Mouse (Mus musculus): Measurements from ENCODE around the gene Tob1. TPM values are rescaled to one million over a fixed set of nuclear protein-coding genes. Genes with fewer than 3 reads are reported as not detected.

Gene Tob1
- polyA plus RNA-seq, 1 experiment from 2014 or later = 45.5 TPM

DNA sequence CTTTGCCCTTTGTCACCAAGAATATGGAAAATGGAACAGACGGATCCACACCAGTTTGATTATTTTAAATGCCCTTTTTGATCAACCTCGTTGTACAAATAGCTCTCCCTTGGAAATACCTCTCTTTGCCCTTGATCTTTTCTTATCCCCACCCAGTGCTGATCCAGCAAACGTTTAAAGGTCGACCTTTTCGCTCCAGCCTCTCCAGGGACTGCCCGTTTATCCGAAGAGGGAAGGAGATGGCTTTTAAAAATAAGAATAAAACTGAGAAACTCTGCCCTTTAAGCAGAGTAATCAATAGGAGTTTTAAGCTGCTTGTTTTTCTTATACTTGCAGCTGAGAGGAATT, 1.2 kb downstream of the Tob1 start:
- peak overlapping the region; percentile 87 for H3K4me3 ChIP-seq

DNA sequence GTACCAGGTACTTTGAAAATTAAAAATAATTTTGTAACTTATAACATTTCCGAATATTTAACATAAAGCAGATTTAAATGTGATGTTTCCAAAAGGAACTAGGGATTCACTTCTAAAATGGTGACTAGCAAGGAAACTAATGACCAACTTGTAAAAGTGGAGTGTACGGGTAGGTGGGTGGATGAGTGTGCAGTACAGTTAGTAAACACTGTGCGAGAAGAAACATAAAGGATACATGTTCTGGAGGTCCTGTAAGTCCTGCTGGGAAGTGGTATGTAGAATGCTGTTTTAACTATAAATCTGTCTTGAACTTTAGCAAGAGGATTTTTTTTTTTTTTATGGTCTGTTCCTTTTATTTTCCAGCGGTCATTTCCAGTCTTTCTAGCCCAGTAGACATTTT, 1.7 kb downstream of the Tob1 start:
- H3K9ac ChIP-seq = peak overlapping the region; percentile 38; the same call in 1 of the 2 replicates
- peaks cover 14% of the 10 kb centered on the region for H3K36me3 ChIP-seq
- H3K4me3 ChIP-seq = peak overlapping the region; percentile 87
- 60% methylated on average over 4 of the region's 4 CpGs for WGBS
- H3K4me1 ChIP-seq (replicated peaks) = peaks cover 21% of the 10 kb centered on the region
- no peak for ATAC-seq (replicated peaks; ENCODE audit: insufficient number of reproducible peaks, insufficient read depth, low FRiP score, low read depth)
- peak overlapping the region; percentile 68 for H3K4me2 ChIP-seq
- H3K27ac ChIP-seq = no peak overlapping the region
- no peaks in the 10 kb centered on the region for H3K27me3 ChIP-seq
- no peaks in the 10 kb centered on the region for H3K9me3 ChIP-seq (replicated peaks)

More for the DNA sequence above, 1.2 kb downstream of the Tob1 start:
- Histone ChIP-seq H3K9ac (peak overlapping the region; percentile 93), H3K4me1 (replicated peaks) (peaks cover 21% of the 10 kb centered on the region), H3K9me3 (replicated peaks) (no peaks in the 10 kb centered on the region), H3K27ac (peak overlapping the region; percentile 96), H3K27me3 (no peaks in the 10 kb centered on the region), H3K4me2 (peak overlapping the region; percentile 68), H3K36me3 (peaks cover 14% of the 10 kb centered on the region)
- 3% methylated on average over 7 of the region's 7 CpGs for WGBS
- ATAC-seq (replicated peaks; ENCODE audit: insufficient number of reproducible peaks, insufficient read depth, low FRiP score, low read depth) = no peak

DNA sequence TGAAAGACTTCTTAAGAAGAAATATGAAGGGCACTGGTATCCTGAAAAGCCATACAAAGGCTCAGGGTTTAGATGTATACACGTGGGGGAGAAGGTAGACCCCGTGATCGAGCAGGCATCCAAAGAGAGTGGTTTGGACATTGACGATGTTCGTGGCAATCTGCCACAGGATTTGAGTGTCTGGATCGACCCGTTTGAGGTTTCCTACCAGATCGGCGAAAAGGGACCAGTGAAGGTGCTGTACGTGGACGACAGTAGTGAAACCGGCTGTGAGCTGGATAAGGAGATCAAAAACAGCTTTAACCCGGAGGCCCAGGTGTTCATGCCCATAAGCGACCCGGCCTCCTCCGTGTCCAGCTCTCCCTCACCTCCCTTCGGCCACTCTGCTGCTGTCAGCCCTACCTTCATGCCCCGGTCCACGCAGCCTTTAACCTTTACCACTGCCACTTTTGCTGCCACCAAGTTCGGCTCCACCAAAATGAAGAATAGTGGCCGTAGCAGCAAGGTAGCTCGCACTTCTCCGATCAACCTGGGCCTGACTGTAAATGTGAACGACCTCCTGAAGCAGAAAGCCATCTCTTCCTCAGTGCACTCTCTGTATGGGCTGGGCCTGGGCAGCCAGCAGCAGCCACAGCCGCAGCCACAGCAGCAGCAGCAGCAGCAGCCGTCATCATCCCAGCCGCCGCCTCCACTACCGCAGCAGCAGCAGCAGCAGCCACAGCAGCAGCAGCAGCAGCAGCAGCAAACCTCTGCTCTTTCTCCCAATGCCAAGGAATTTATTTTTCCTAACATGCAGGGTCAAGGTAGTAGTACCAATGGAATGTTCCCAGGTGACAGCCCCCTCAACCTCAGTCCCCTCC, 2.7 kb downstream of the Tob1 start:
- peak overlapping the region; percentile 87 for H3K4me3 ChIP-seq
- peak overlapping the region; percentile 68 for H3K4me2 ChIP-seq
- peaks cover 14% of the 10 kb centered on the region for H3K36me3 ChIP-seq
- H3K27me3 ChIP-seq = no peaks in the 10 kb centered on the region
- H3K9me3 ChIP-seq (replicated peaks) = no peaks in the 10 kb centered on the region
- peaks cover 21% of the 10 kb centered on the region for H3K4me1 ChIP-seq (replicated peaks)
- 81% methylated on average over 29 of the region's 29 CpGs for WGBS
- H3K27ac ChIP-seq = no peak overlapping the region
- H3K9ac ChIP-seq = 0 out of 2 replicates have a peak overlapping the region, but pooled peaks have one; percentile 12
- no peak for ATAC-seq (replicated peaks; ENCODE audit: insufficient number of reproducible peaks, insufficient read depth, low FRiP score, low read depth)

DNA sequence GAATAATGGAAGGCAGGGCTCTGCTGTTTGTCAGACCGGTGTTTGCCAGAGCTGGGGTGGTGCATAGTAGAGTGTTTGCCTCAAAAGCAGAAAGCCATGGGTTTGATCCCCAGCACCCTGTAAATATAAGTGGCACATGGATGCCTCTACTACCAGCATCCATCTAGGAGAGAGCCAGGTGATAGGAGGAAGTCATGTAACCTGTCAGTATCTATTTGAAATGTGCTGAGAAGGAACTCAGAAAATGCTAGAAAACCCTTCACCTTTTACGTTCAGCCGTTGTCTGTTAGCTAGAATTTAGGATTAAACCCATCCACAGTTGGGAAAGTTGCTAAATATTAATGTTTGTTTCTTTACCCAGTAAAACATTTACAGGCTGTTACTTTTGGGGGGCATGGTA, 4.3 kb downstream of the Tob1 start:
- Histone ChIP-seq H3K9ac (no peak overlapping the region), H3K9me3 (replicated peaks) (no peaks in the 10 kb centered on the region), H3K36me3 (peaks cover 14% of the 10 kb centered on the region), H3K4me3 (no peak overlapping the region), H3K27me3 (no peaks in the 10 kb centered on the region), H3K4me1 (replicated peaks) (peaks cover 21% of the 10 kb centered on the region), H3K27ac (no peak overlapping the region), H3K4me2 (no peak overlapping the region)
- WGBS = 86% methylated on average over 3 of the region's 3 CpGs
- no peak for ATAC-seq (replicated peaks; ENCODE audit: insufficient number of reproducible peaks, insufficient read depth, low FRiP score, low read depth)

DNA sequence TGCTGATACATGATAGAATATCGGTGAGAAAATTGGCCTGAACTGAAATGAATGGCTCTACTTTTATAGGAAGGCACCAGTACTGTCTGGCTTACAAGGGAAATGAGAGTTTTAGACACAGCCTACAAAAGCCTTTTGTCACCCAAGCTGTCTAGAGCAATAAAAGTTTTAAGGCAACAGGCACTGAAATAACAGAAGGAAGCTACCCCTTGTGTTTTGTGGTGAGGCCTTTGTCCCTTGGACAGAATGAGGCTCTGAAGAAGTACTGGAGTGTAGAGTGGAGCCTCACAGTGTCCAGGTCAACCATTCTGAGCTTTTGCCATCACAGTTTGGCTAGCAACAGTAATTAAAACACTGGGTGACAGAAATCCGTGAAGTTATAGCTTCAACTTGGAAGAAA, 5.0 kb downstream of the Tob1 start:
- Histone ChIP-seq H3K27me3 (no peaks in the 10 kb centered on the region), H3K9me3 (replicated peaks) (no peaks in the 10 kb centered on the region), H3K27ac (peak overlapping the region; percentile 3; the same call in 1 of the 2 replicates), H3K36me3 (peaks cover 14% of the 10 kb centered on the region), H3K4me2 (no peak overlapping the region), H3K9ac (no peak overlapping the region), H3K4me1 (replicated peaks) (peaks cover 21% of the 10 kb centered on the region), H3K4me3 (no peak overlapping the region)
- no peak for ATAC-seq (replicated peaks; ENCODE audit: insufficient number of reproducible peaks, insufficient read depth, low FRiP score, low read depth)
- 46% methylated on average over 2 of the region's 2 CpGs for WGBS

DNA sequence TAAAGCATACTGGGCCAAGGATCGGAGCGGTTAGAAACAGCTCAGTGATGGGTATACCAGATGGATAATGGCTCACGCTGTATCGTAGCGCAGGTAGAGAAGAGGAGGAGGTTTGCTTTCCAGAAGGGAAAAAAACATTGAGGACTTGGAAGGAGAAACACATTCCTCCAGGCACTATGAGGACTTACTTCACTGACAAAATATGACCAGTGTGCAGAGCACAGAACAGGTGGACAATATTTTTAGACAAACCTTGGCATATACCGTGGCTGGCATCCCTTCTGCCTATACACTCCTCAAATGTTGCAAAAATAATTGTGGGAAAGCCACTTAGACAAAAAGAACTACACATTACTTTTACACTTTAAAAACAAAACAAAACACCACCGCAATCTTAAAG, 10.0 kb downstream of the Tob1 start:
- H3K9ac ChIP-seq = no peak overlapping the region
- WGBS = 89% methylated on average over 7 of the region's 7 CpGs
- no peaks in the 10 kb centered on the region for H3K27me3 ChIP-seq
- ATAC-seq (replicated peaks; ENCODE audit: insufficient number of reproducible peaks, insufficient read depth, low FRiP score, low read depth) = no peak
- no peak overlapping the region for H3K27ac ChIP-seq
- no peaks in the 10 kb centered on the region for H3K9me3 ChIP-seq (replicated peaks)
- no peaks in the 10 kb centered on the region for H3K36me3 ChIP-seq
- peaks cover 10% of the 10 kb centered on the region; the same call in 1 of the 2 replicates for H3K4me1 ChIP-seq (replicated peaks)
- H3K4me2 ChIP-seq = no peak overlapping the region
- H3K4me3 ChIP-seq = no peak overlapping the region

DNA sequence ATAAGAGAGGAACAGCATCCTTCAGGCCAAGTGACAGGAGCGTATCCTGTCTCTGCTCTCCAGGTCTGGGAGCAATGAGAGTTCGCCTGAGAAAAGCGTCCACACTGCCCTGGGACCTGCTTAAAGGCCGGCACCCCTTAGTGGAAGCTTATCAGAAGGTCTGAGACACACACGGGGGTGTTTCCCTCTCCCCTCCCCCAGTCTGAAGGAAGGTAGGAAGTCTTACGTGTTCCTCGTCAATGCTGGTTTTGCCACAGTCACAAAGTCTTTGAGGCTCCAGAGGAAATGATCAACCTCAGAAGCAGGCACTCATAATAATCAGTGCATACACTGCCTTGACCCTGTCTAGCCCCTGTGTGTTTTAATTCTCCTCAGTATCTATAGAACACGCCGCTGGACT, 12.3 kb downstream of the Tob1 start:
- Histone ChIP-seq H3K27me3 (no peaks in the 10 kb centered on the region), H3K36me3 (no peaks in the 10 kb centered on the region), H3K9me3 (replicated peaks) (no peaks in the 10 kb centered on the region), H3K4me2 (no peak overlapping the region), H3K4me3 (no peak overlapping the region), H3K4me1 (replicated peaks) (peaks cover 13% of the 10 kb centered on the region), H3K27ac (no peak overlapping the region), H3K9ac (no peak overlapping the region)
- ATAC-seq (replicated peaks; ENCODE audit: insufficient number of reproducible peaks, insufficient read depth, low FRiP score, low read depth) = no peak
- WGBS = 67% methylated on average over 9 of the region's 9 CpGs

DNA sequence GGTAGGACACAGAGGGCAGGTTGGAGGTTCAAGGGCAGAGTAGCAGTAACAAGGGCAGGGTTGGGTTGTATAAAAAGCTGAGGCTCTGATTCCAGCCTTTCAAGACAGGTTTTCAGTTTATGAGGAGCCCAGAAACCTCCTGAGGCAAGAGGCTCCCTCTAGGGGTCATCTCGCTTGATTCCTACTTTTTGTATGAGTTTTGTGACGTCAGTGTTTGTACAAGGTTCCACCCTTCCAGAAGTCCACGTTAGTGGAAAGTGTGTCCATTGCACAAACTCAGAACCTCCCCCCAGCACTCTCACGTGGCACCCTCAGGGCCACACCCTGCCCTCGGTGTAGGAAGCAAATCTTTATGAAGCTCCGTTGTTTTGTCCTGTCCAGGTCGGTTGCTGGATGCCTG, 14.7 kb downstream of the Tob1 start:
- H3K36me3 ChIP-seq = no peaks in the 10 kb centered on the region
- H3K27ac ChIP-seq = peak overlapping the region; percentile 35; the same call in 1 of the 2 replicates
- no peaks in the 10 kb centered on the region for H3K9me3 ChIP-seq (replicated peaks)
- 15% methylated on average over 7 of the region's 7 CpGs for WGBS
- peak; percentile 44; the same call in 1 of the 2 replicates for ATAC-seq (replicated peaks; ENCODE audit: insufficient number of reproducible peaks, insufficient read depth, low FRiP score, low read depth)
- no peak overlapping the region for H3K9ac ChIP-seq
- H3K27me3 ChIP-seq = no peaks in the 10 kb centered on the region
- H3K4me2 ChIP-seq = peak overlapping the region; percentile 50
- peaks cover 33% of the 10 kb centered on the region for H3K4me1 ChIP-seq (replicated peaks)
- no peak overlapping the region for H3K4me3 ChIP-seq

GRCm38 (mm10) chr11:94228416-94228815, 17.2 kb downstream of the Tob1 start:
- peaks cover 54% of the 10 kb centered on the region for H3K4me1 ChIP-seq (replicated peaks)
- H3K36me3 ChIP-seq = no peaks in the 10 kb centered on the region
- peak overlapping the region; percentile 84 for H3K27ac ChIP-seq
- H3K4me3 ChIP-seq = no peak overlapping the region
- H3K9ac ChIP-seq = no peak overlapping the region
- ATAC-seq (replicated peaks; ENCODE audit: insufficient number of reproducible peaks, insufficient read depth, low FRiP score, low read depth) = no peak
- no peaks in the 10 kb centered on the region for H3K9me3 ChIP-seq (replicated peaks)
- 57% methylated on average over 9 of the region's 9 CpGs for WGBS
- no peak overlapping the region for H3K4me2 ChIP-seq
- H3K27me3 ChIP-seq = no peaks in the 10 kb centered on the region

DNA sequence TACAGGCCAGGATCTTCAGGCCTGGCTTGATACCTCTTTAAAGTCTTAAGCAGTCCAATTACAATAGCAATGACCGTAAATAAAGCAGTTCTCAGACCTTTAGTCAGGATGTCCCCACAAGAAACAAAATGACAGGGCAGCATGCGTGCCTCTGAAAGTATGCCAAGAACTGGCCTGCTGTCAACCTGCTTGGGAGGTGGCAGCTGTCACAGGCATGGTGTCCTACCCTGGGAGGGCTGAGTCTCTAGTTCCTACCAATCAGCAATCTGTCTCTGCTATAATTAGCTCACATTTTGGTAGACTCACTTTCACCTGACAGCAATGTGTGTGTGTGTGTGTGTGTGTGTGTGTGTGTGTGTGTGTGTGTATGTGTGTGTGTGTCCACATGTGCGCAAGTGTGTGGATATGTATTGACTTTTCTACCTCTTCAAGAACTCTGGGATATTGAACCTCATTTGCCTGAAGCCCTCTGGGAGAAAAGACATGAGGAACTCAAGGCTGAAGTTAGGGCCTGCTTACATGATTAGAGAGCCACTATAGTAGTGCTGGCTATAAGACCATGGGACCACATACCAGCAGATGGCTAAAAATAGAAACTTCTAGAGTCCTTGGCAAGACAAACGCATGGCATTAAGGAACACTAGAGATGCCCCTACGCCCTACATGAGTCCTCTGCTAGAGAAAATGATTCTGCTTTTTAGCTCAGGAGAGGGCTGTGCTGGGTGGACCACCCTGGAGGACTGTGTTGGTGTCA, 18.1 kb downstream of the Tob1 start:
- H3K27me3 ChIP-seq = no peaks in the 10 kb centered on the region
- no peak overlapping the region for H3K9ac ChIP-seq
- 54% methylated on average over 5 of the region's 5 CpGs for WGBS
- ATAC-seq (replicated peaks; ENCODE audit: insufficient number of reproducible peaks, insufficient read depth, low FRiP score, low read depth) = peak; percentile 57; the same call in 1 of the 2 replicates
- H3K4me2 ChIP-seq = no peak overlapping the region
- H3K36me3 ChIP-seq = no peaks in the 10 kb centered on the region
- H3K27ac ChIP-seq = peak overlapping the region; percentile 84
- H3K4me1 ChIP-seq (replicated peaks) = peaks cover 61% of the 10 kb centered on the region
- H3K4me3 ChIP-seq = no peak overlapping the region
- H3K9me3 ChIP-seq (replicated peaks) = no peaks in the 10 kb centered on the region

DNA sequence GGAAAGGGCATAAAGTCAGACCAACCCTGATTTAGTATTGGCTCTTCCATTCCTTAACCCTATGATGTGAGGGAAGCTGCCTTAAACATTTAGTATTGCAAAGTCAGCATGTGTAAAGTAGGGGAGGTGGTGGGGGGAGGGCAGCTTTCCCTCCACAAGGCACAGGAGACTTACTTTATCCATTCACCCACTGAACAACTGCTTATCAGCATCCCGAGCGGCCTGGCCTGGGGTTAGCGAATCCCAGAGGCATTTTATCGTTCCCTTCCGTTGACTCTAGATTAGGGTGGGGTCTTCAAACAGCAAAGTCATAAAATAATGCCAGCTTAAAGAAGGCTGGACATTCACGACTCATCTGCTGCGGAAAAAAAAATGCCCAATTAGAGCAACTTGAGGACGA, 19.0 kb downstream of the Tob1 start:
- Histone ChIP-seq H3K9me3 (replicated peaks) (no peaks in the 10 kb centered on the region), H3K4me3 (no peak overlapping the region), H3K4me1 (replicated peaks) (peaks cover 61% of the 10 kb centered on the region), H3K27ac (peak overlapping the region; percentile 84), H3K4me2 (no peak overlapping the region), H3K36me3 (no peaks in the 10 kb centered on the region), H3K27me3 (no peaks in the 10 kb centered on the region), H3K9ac (no peak overlapping the region)
- WGBS = 28% methylated on average over 8 of the region's 8 CpGs
- ATAC-seq (replicated peaks; ENCODE audit: insufficient number of reproducible peaks, insufficient read depth, low FRiP score, low read depth) = no peak
